Mouse (Mus musculus) adrenal gland, adult 8-10 months (tissue): ENCODE data around the gene Irak1bp1. TPM values are rescaled to one million over a fixed set of nuclear protein-coding genes. Genes with fewer than 3 reads are reported as not detected.
A peak's percentile ranks its signal among the peaks of the same experiment; 100 is the strongest.

ENCODE experiments used
- DNase-seq: peaks from one replicate; pipeline ENCODE4 v3.0.0; 2022
- total RNA-seq, 4 experiments: library from RNA; stranded (reverse); gene quantifications; 2 replicates each; pipeline ENCODE4 v1.2.4; 2022

Irak1bp1 gene
- 1 to 10 TPM; 4.1 to 7.3 (median 5.4) TPM for total RNA-seq

DNA sequence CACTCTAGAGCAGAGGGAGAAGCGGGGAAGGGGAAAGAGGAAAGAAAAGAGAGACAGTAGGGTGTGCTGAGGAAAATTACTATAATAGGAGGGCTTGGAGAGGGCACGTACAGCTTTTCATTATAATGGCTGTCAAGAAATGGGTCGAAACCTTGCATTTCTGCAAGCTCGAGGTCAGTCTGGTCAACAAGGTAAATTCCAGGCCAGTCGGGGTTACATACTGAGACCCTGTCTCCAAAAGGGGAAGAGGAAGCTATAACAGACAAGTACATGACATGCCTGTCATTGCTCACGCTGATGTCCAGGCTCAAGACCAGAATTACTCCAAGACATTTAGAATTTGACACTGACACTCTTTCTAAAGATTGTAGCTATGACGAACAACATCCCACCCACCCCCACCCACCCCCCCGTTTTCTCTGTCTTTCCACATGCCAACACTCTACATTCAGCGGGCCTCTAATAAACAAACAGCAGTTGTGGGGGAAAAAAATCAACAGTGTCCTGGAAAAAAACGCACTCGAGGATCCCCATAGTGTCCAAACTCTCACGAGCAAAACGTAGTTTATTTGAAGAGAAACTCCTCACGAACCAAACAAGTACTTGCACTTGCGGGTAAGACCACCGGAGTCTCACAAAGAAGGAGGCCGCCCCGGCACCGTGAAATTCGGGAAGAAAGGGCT, at the start of gene Irak1bp1:
TSS of gene Irak1bp1 (plus strand) at position 534 of the 683 bp plus-strand sequence.
- no peak for DNase-seq

DNA sequence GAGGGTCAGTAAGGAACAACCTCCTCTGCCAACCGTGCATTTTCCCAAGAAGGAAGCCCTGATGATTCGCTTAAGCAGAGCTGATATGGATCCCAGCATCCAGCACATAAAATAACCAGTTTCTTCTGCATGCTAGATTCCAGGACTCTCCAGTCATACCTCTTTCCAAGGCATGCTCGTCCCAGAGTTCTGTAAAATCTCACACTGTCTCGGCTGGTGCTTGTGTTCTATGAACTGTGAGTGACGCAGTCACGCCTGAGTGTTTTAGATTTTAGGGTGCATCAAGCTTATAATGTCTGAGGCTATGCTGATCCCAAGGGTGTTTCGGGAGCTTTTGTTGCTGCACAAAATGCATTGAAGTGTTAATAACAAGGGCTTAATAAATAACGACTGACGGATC, 41.0 kb upstream of the Irak1bp1 start:
- no peak for DNase-seq

DNA sequence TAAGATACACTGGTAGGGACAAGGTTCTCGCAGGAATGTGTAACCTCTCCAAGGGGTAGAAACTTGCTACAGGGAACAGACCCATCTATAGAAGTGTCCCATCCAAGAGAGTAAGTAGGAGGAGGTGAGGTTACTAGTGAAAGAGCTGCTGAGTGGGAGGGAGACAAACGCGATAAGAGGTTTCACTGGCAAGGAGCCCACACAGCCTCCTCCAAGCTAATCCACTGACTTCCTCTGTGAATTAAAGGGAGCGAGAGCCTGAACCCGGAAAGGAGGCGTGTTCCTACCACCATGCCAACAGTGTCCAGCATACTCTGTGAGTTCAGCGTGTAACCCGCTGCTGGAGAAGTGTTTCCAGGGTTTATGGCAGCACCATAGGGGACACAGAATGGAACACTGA, 29.0 kb upstream of the Irak1bp1 start:
- no peak for DNase-seq

DNA sequence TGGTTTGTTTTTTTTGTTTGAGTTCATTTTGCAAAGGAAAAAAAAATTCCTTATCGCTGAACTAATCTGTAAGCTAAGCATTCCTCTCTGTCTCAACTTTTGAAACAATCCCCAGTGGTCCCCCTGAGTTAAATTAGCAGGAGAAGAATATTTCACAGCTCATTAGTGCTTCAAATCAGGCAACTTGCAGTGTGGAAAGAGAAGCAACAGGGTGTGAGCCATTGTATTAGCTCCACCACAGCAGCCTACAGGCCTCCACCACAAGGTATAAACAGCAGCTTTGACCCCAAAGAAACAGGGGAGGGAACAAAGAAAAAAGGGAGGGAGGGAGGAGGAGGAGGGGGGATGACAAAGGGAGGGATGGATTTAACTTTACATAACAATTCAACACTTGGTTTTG, 22.2 kb upstream of the Irak1bp1 start:
- no peak for DNase-seq

DNA sequence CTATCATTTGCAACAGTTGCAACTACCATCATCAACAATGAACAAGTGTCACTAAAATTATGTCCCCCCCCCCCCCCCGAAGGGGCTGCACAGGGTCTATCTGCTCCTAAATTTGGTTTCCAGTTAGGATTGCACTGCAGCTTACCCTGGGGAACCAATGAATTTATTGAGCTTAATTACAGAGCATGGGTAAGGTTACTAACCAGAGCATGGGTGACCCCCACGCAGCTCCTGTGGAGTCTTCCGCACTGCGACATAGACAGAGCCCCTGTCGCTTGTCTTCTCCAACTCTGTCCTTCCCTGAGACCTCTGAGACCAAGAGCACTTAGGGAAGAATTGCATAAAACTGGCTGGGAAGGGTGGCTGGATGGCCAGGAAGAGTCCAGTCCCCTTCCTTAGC, 21.7 kb upstream of the Irak1bp1 start:
- no peak for DNase-seq

DNA sequence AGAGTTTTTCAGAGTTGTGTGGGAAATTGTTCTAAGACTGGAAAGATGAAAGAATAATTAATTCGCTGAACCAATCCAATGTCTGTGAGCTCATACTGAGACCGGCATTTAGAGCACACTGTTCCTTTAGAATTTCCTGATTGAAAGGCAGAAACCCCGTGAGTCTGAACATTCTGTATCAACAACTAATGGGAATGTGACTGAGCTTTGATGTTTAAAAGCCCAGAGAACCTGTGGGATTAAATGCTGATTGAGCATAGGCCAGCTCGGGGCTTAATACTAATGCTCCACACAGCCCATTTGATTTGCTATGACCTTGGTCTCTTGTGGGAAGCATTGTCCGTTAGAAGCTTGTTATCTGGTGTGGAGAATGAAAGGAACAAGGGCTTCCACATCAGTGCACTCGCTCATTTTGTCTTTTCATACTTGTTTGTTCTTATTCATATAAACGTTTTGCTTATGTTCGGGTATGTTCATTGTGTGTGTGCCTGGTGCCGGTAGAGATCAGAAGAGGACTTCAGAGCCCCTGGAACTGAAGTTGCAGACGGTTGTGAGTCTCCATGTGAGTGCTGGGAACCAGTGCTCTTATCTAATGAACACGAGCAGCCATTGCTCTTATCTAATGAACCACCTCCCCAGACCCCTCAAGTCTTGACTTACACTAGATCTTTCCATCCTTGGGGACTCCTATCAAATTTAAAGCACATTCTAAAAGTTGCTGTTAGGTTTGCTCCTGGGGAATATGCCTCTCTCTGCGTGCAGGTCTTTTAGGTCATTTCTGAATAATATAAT, 17.0 kb upstream of the Irak1bp1 start:
- DNase-seq: no peak

DNA sequence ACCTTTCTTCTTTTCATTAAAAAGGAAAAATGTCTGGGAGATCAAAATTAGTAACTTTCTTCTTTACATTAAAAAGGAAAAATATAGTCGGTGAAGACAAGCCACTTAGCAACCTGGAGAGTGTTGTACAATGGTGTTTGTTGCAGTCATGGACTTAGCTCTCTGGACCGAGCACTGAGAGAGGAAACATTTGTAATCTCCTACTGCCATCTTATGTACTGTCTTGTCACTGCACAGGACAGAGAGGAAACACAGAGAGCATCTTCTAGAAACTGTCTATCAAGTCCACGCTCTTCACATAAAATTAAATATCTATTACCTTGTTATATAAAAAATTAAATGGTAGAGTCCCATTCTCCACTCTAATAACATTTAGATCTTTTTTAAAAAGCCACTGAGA, 14.8 kb upstream of the Irak1bp1 start:
- DNase-seq: no peak

DNA sequence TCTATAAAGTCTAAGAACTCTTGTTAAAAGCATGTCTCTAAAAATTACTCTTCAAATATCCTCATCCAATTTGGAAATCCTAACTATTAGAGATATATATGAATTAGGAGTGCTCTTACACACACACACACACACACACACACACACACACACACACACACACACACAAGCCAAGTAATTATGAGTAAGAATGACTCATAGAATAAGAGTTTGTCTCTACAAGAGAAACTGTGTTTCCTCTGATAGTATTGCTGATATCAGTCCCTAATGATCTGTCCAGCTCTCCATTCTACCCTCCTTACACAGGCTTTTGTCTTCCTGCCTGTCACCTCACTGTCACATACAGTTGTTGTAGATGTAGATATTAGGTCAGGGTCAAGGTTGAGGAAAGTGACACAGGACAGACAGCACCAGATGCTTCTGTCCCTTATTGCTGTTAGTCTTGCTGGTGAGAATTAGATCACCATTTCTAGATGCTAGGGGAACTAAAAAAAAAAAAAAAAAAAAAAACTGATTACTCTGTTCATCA, 14.0 kb upstream of the Irak1bp1 start:
- no peak for DNase-seq

DNA sequence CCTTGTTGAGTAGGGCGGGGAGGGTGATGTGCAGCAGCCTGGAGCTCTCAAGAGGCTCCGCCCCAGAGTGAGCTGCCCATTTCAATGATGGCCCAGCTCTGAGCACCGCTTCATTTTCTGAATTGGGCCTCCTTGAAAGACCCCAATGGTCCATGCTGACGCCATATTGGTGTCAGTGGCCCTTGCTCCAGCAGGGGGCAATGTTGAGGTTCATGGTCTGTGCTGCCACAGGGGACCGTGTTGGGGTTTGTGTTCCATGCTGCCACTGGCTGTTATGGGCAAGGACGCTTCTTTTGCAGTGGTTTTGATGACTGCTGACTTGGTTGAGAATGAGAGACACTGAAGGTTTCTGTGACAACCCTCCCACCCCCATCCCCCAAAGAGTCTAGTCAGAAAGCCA, 2.9 kb upstream of the Irak1bp1 start:
- DNase-seq: no peak

DNA sequence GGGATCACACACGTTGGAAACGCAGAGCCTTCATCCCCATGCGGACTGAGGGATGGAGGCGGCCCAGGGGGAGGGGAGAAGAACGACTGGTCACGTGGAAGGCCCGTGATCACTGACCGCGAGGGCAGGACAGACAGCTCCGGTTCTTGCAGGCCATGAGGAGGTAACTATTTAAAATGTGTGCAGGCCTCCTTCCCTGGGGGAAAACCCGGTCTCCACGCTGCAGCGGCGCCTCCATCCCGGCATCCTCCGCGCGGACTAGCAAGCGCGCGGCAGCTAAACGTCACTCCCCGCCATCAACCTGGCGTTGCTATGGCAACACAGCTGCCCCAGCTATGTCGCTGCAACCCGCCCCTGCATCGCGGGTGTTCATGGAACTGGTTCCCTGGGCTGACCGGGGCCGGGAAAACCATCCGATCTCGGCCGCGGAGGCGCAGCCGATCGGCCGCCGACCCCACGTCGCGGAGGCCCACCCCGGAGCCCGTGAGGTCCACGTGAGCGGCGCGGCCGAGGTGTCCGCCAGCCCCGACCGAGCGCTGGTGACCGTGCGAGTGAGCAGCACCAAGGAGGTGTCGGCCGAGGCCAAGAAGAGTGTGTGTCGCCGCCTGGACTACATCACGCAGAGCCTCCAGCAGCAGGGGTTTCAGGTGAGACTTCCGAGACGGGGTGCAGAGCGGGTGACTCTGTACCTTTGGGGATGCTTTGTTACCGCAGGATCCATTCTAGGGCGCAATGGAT, 522 bp downstream of the Irak1bp1 start:
- DNase-seq: peak; percentile 81

DNA sequence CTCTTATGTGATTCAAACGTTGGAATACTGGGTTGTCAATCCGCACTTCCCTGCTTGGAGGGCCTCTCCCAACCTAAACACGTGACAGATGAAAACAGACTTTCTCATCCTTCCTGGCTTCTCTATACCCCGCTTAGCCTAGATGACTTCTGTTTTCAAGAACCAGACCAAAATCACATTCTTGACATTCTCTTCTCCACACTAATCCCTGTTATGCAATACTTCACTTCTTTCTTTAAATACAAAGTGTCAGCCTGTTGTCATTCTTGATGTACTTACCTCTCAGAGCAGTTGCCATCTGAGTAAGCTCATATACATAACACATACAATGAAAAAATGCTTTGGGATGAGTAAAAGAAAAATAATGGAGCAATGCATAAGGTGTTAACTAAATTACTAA, 2.6 kb downstream of the Irak1bp1 start:
- DNase-seq: no peak

DNA sequence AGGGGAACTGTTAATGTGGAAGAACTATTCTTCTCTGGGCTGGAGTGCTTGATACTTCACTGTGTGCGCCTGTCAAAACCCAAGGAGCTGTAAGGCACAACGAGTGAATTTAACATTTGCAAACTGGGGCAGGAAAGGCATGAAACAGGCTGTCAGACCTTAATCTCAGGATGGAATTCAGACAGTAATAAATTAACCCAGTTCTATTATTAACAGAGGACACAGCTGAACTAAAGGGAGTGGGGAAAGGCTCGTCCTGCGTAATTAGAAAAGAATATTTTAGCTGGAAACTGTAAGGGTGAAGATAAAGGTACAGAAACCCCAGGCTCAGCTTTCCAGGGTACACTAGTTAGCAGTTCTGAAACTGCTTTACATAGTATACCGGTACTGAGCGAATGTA, 6.6 kb downstream of the Irak1bp1 start:
- no peak for DNase-seq

DNA sequence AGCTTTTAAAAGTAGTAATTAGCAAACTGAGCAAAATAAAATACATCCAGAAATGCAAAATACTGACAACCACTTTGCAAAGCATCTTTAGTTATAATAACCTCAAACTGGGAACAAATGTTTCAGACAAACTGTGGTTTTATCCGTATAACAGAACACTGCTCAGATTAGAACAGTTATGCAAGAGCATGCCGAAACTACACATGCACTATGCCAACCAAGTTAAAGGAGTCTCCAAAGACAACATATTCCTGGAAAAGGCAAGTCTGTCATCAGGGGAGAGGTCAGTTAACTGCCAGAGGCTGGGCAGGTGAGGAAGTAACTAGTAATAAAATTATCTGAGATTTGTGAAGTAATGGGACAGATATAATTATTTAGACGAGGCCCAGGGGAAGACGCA, 13.3 kb downstream of the Irak1bp1 start:
- DNase-seq: no peak

DNA sequence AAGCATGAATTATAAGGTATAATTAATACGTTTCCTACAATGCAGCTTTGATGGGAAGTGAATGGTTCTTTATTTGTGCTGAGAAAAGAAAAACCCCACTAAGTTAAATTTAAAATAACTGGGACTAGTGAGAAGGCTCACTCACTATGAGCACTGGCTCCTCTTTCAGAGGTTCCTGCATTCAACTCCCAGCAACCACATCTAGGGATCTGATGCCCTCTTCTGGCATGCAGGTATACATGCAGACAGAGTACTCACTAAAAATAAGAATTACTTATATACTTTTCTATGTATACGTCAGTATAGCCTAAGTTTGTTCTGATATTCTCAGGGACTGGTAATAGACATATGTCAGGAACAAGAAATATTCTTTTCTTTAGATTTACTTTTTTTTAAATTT, 24.7 kb downstream of the Irak1bp1 start:
- DNase-seq: no peak

DNA sequence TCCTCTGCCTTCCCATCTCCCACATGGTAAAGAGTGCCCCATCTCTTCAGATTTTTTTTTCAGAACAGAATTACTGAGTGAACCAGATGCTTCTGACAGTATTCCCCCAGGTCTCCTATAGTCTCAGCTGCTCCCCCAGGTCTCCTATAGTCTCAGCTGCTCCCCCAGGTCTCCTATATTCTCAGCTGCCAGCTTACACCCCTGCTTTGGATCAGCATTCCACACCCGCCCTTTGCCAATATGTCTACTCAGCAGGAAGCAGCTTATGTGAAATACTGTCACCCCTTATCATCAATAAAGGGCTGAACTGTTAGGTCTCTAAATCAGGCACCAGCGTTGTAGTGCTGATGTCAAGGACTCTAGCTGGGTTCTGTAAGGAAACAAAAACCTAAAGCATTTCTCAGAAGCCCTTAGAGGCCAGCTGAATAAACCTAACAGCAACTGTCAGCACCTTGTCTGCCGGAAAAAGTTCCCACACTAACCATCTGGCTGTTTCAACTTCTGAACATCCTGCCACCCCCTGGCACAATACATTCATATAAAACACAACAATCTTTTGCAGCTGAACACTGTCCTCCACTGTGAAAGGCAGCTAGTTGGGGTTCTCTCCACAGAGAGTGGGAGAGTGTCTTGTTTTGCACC, 25.8 kb downstream of the Irak1bp1 start:
- DNase-seq: no peak

DNA sequence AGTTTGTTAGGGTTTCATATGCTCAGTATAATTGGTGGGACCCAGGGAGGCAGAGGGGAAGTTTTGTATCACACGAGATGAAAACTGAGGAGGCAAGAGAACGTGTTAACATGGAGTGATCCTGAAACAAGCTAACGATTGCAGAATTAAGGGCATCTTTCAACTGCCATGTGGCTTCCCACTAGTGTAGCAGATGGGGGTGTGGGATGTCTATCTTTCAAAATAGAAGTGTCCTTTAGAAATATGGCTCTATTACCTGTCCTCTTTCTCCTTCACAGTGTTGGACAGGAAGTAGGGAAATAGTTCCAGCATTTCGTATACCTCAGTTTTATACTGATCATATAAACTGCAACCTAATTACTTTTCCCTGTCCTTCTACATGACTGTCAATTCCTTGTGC, 26.9 kb downstream of the Irak1bp1 start:
- DNase-seq: no peak

DNA sequence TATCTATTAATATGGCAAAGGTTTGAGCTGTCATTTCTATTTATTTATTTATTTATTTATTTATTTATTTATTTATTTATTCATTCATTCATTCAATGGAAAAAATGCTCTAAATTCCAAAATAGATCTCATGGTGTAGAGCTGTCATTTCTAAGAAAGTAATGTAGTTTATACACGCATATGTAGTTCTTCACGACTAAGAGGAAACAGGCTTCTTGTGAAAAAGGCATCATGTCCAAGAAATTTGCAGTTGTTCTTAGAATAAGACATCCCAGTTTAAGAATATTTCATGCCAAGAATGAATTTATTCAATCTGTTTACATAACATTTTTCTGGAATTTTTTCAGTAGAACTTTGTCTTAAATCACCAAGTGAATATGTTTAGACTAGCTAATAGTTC, 31.5 kb downstream of the Irak1bp1 start:
- no peak for DNase-seq

DNA sequence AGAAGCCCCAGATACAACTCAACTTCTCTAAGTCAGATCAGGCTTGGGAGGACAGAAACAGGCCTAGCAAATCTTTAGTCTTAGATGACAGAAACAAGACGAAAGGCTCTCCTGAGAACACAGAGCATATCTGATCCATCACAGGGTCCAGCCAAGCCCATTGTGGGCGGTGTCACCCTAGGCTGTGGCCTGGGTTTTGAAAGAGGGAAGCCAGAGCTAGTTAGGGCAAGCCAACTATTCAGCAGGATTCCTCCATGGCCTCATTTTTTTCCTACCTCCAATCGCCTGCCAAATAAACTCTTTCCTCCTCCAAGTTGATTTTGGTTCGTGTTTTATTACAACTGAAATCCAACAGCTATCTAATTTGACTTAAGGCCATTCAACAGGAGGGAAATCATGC, 32.0 kb downstream of the Irak1bp1 start:
- no peak for DNase-seq

DNA sequence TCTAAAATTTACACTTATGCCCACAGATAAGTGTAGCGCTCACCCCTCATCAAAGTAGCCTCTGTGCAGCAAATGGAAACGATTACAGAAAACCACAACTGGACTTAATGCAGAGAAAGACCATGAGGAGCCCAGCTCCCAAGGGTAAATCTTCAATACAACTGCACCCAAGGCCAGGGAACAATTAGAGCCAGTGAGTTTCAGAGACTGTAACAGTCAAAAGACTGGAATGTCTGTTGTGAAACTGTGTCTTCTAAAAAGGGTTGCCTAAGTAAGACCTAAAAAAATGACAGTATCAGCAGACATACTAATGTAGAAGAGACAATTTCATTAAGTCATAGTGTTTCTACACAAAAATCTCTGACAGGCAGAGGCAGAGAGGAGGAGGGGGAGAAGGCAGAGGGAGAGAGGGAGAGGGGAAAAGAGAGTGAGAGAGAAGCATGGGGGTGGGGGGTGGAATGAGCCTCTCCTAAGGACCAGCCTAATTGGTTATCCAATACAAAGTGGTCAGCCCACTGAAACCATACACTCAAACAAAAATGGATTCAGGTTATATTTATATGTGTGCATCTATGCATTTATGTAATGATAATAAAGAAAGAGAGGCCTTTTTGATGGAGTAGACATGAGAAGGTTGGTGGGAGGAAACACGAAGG, 32.6 kb downstream of the Irak1bp1 start:
- no peak for DNase-seq

DNA sequence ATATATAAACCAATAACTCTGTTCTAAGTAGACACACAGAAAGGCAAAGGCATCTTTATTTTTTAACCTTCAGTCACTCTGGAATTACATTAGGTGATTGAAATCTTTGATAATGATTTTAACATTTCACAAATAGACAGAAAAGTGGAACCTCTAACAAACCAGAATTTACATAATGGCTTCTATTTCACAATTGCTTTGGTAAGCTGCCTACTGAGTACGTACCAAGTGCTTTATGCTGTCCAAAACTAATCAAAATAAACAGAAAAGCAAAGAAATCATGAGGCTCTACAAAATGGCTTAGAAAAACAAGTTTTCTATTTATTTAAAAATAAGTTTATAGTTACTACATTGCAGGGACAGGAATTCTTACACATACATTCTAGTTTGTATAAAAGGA, 36.8 kb downstream of the Irak1bp1 start:
- no peak for DNase-seq

DNA sequence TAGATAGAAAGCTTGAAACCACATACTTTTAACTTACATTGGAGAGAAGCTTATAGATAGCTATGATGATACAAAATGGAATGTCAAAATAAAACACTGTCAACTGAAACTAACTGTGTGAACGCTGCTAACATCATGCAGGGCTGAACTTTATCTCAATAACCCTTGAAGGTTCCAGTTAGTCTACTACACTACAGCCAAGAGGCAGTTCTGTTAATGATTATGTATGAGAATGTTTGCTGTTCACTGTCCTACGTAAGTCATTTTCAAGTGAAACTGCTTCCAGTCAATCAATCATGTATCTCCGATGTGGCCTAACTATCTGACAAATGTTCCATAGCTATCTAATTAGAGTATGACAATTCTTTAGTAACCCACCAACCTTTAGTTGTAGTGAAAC, 38.4 kb downstream of the Irak1bp1 start:
- DNase-seq: no peak

DNA sequence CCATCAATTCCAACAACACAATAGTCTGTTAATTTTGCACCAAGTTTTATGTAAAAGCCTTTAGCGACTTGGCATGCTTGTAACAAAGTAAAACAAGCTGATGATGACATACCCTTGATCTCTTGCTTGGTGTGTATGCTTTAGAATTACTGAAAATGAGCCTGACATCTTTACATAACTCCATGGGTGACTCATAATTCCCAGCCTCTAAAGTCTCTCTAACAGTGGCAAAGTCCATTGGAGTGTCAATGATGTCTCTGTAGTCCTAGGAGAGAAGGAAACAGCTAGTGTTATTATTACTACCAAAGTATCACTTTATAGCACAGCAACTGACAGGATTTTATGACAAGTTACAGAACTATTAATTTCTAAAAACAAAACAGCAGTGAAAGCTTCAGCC, 47.7 kb downstream of the Irak1bp1 start:
- no peak for DNase-seq
